In the genomic region with DNA sequence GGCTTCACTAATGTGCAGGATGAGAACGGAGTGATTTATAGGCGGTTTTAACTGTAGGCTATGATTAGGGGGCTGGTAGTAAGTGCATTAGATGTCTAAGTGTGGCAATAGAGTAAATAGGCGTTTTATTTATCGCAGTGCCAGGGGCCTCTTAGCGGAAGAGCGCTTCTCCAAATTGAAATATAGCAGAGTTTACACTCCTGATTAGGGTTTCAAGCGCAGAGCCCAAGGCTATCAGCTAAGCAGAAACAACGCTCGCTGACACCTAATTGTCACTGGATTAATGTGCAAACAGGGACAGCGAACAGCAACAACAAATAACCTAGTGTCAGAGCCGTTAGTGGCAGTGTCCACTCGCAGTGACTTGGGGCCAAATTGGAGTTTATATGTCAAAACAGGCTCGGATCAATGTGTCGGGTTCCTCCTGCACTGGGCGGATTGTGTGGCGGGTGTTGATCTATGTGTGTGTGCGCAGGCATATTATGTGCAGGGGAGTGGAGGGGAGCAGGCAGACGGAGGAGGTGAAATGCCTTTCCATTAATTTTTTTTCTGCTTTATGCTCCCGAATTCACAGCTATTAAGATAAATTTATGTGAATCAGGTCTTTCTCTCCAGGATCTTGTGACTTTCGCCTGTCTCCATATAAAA, we compare ENCODE assay signal across 9 mouse cellular contexts.
A peak's percentile ranks its signal among the peaks of the same experiment; 100 is the strongest.
DNase-seq lines count a peak whose midpoint lies in the region; ATAC-seq and TF ChIP-seq lines count a peak whose summit lies in the region.
"Had no signal": no experiment of that assay in that cellular context is flagged by ENCODE, and none has a peak within 500 bp of the region (broad histone marks: within the 10 kb centered on the region; RNA-seq: fewer than 3 reads in every experiment).

No protein-coding gene starts in this region.

- H3K79me2 ChIP-seq in heart, adult 2 months (replicated peaks; ENCODE audit: control insufficient read depth, insufficient read depth, low read length) = no peaks in the 10 kb centered on the region

- ATAC-seq in heart, postnatal 0 days (ENCODE audit: insufficient read depth, low read depth) = no peak
- no peak for ATAC-seq in midbrain, embryonic 12.5 days (ENCODE audit: low FRiP score, low read depth)

- H3K4me1 ChIP-seq in heart, adult 2 months (ENCODE audit: control insufficient read depth, insufficient read depth, low read length) = no peaks in the 10 kb centered on the region
- H3K4me1 ChIP-seq in brown adipose tissue, adult 24 weeks (ENCODE audit: control insufficient read depth, insufficient read depth, insufficient read length, low read length) = no peaks in the 10 kb centered on the region; the same call in 1 of the 2 replicates
- 0 out of 2 replicates have a peak, but pooled peaks cover 5% of the 10 kb centered on the region for H3K4me1 ChIP-seq in heart, postnatal 0 days (ENCODE audit: control insufficient read depth, insufficient read depth)
- peaks cover 17% of the 10 kb centered on the region for H3K4me1 ChIP-seq in midbrain, embryonic 12.5 days

- DNase-seq in heart, adult 2 months = no peak
- no peak for DNase-seq in heart, postnatal 36 days
- DNase-seq in heart, postnatal 0 days (ENCODE audit: low spot score) = no peak
- no peak for DNase-seq in spleen, adult 12 weeks (ENCODE audit: low spot score)
- DNase-seq in gastrocnemius, postnatal 4 days (ENCODE audit: low spot score in 2 of 2) = no peak
- no peak for DNase-seq in right cerebral cortex, postnatal 36 days (ENCODE audit: low spot score in 2 of 2)
- DNase-seq: kidney, adult 18-20 months had no signal

- no peak overlapping the region for H3K9ac ChIP-seq in heart, adult 2 months (ENCODE audit: low read depth, low read length)
- 0 out of 2 replicates have a peak overlapping the region, but pooled peaks have one; percentile 6 for H3K9ac ChIP-seq in heart, postnatal 0 days (replicated peaks; ENCODE audit: low read depth, low read length)
- H3K9ac ChIP-seq in midbrain, embryonic 12.5 days (replicated peaks) = no peak overlapping the region

- no peaks in the 10 kb centered on the region for H3K9me3 ChIP-seq in heart, postnatal 0 days (replicated peaks; ENCODE audit: control insufficient read depth, low read length)
- H3K9me3 ChIP-seq in midbrain, embryonic 12.5 days = no peaks in the 10 kb centered on the region

- H3K4me2 ChIP-seq in heart, postnatal 0 days (ENCODE audit: low read depth, low read length) = peak overlapping the region; percentile 63
- H3K4me2 ChIP-seq in midbrain, embryonic 12.5 days (replicated peaks) = peak overlapping the region; percentile 42

- no peaks in the 10 kb centered on the region for H3K36me3 ChIP-seq in heart, adult 2 months (ENCODE audit: control insufficient read depth, insufficient read depth, low read length)
- H3K36me3 ChIP-seq in heart, postnatal 0 days (replicated peaks; ENCODE audit: control insufficient read depth, insufficient read depth, low read length) = no peaks in the 10 kb centered on the region
- no peaks in the 10 kb centered on the region for H3K36me3 ChIP-seq in midbrain, embryonic 12.5 days

- TF ChIP-seq CTCF in heart, adult 2 months (IDR thresholded peaks at IDR 0.05) = no peak
- no peak for TF ChIP-seq CTCF in heart, postnatal 0 days (IDR thresholded peaks at IDR 0.05; ENCODE audit: low read depth)

- no peak overlapping the region for H3K27ac ChIP-seq in heart, adult 2 months
- H3K27ac ChIP-seq in brown adipose tissue, adult 24 weeks (replicated peaks; ENCODE audit: low read depth, low read length) = no peak overlapping the region
- H3K27ac ChIP-seq in heart, postnatal 0 days (ENCODE audit: low read depth) = no peak overlapping the region
- H3K27ac ChIP-seq in midbrain, embryonic 12.5 days (replicated peaks) = no peak overlapping the region

- H3K4me3 ChIP-seq in heart, adult 2 months = peak overlapping the region; percentile 9; the same call in 1 of the 2 replicates
- H3K4me3 ChIP-seq in brown adipose tissue, adult 24 weeks (ENCODE audit: insufficient read depth, low read depth, low read length) = peak overlapping the region; percentile 32; the same call in 1 of the 2 replicates
- peak overlapping the region; percentile 46 for H3K4me3 ChIP-seq in heart, postnatal 0 days (ENCODE audit: low read depth, low read length)
- peak overlapping the region; percentile 20; the same call in 1 of the 2 replicates for H3K4me3 ChIP-seq in midbrain, embryonic 12.5 days

- WGBS in heart, adult 2 months = 16% methylated on average over 20 of the region's 20 CpGs
- WGBS in heart, postnatal 0 days = 14% methylated on average over 20 of the region's 20 CpGs
- 9% methylated on average over 20 of the region's 20 CpGs for WGBS in midbrain, embryonic 12.5 days

- TF ChIP-seq EP300 in heart, adult 2 months (IDR thresholded peaks at IDR 0.05; ENCODE audit: insufficient read depth, low read depth, low read length) = no peak
- TF ChIP-seq EP300 in heart, postnatal 0 days (IDR thresholded peaks at IDR 0.05; ENCODE audit: low read depth) = no peak

- intact Hi-C loops in heart, adult 2 months (cut with DNase I) = no loop called here
- intact Hi-C loops in heart, postnatal 36 days (cut with DNase I) = no loop called here

- peaks cover 12% of the 10 kb centered on the region for H3K27me3 ChIP-seq in heart, adult 2 months (ENCODE audit: control insufficient read depth, insufficient read depth, low read length)
- peaks cover 63% of the 10 kb centered on the region for H3K27me3 ChIP-seq in heart, postnatal 0 days (ENCODE audit: control insufficient read depth, insufficient read depth, low read length)
- H3K27me3 ChIP-seq in midbrain, embryonic 12.5 days = peaks cover 95% of the 10 kb centered on the region

- no peak for TF ChIP-seq POLR2A in heart, adult 2 months (IDR thresholded peaks at IDR 0.05; ENCODE audit: insufficient read depth, low read depth, low read length)
